Mouse (Mus musculus) intestine, postnatal 0 days (tissue): ENCODE measurements around the gene Olfr933. TPM values are rescaled to one million over a fixed set of nuclear protein-coding genes. Genes with fewer than 3 reads are reported as not detected.

ENCODE experiments used
- ATAC-seq: fragments of 200-750 bp; cut with Nextera tagmentation; 2 replicates; pipeline ENCODE4 v1.8.0; 2017; ENCODE audit warnings: mild to moderate bottlenecking, moderate TSS enrichment, moderate library complexity
- H3K27ac ChIP-seq: fragments of 300-500 bp; sonication (generic); 2 replicates; pipeline ENCODE4 v1.5.1; 2014; ENCODE audit warnings: mild to moderate bottlenecking, low read depth, low read length, moderate library complexity
- H3K27me3 ChIP-seq: fragments of 300-500 bp; sonication (generic); replicated peaks from 2 replicates; pipeline ENCODE4 v1.6.1; 2014; ENCODE audit warnings: low read length, mixed read lengths; ENCODE audit not compliant: control insufficient read depth, insufficient read depth
- H3K36me3 ChIP-seq: fragments of 300-500 bp; sonication (generic); 2 replicates; pipeline ENCODE4 v1.6.1; 2014; ENCODE audit warnings: mild to moderate bottlenecking, moderate library complexity; ENCODE audit not compliant: control insufficient read depth, insufficient read depth
- H3K4me1 ChIP-seq: fragments of 300-500 bp; sonication (generic); replicated peaks from 2 replicates; pipeline ENCODE4 v1.6.1; 2014; ENCODE audit warnings: antibody characterized with exemption, low read length, mixed read lengths; ENCODE audit not compliant: control insufficient read depth, insufficient read depth
- H3K4me2 ChIP-seq: fragments of 300-500 bp; sonication (generic); replicated peaks from 2 replicates; pipeline ENCODE4 v1.6.1; 2014; ENCODE audit warnings: low read depth, mild to moderate bottlenecking, moderate library complexity
- H3K4me3 ChIP-seq: fragments of 300-500 bp; sonication (generic); 2 replicates; pipeline ENCODE4 v1.5.1; 2014; ENCODE audit warnings: low read depth, low read length
- H3K9ac ChIP-seq: fragments of 300-500 bp; sonication (generic); 2 replicates; pipeline ENCODE4 v1.6.1; 2014; ENCODE audit warnings: mild to moderate bottlenecking, low read depth, low read length
- H3K9me3 ChIP-seq: fragments of 300-500 bp; sonication (generic); 2 replicates; pipeline ENCODE4 v1.6.1; 2016; ENCODE audit warnings: mixed run types; ENCODE audit not compliant: control insufficient read depth
- CTCF ChIP-seq: sonication (generic); IDR thresholded peaks from 2 replicates; pipeline ENCODE4 v1.5.1; 2016; ENCODE audit warnings: low read depth, mild to moderate bottlenecking, control low read depth, antibody characterized with exemption, moderate library complexity
- WGBS: fragments of 180-500 bp; shearing (Covaris S2); extraction: QIAGEN DNeasy Blood & Tissue Kit; methylation state at CpG from one replicate; pipeline ENCODE4 v1.1.7; 2014; 5-methylcytosine and 5-hydroxymethylcytosine counted together
- polyA plus RNA-seq: library from polyadenylated mRNA; unstranded; fragments of >200 nt; fragmentation: Nextera tagmentation; extraction: Ambion mirVana; gene quantifications from 2 replicates; pipeline ENCODE4 v1.2.1, GENCODE M21; 2015

Gene Olfr933
- polyA plus RNA-seq, 1 experiment from 2014 or later: not detected

- no peak for ATAC-seq
- TF ChIP-seq CTCF: no peak
- H3K36me3 ChIP-seq: no peaks in the 10 kb centered on the region
- no peak within 1 kb of the TSS for H3K4me2 ChIP-seq
- no peak within 1 kb of the TSS for H3K27ac ChIP-seq
- WGBS: 78% methylated on average over 1 of the region's 1 CpGs
- H3K9me3 ChIP-seq: no peaks in the 10 kb centered on the region
- no peak within 1 kb of the TSS for H3K4me3 ChIP-seq
- no peaks in the 10 kb centered on the region for H3K27me3 ChIP-seq
- no peak within 1 kb of the TSS for H3K9ac ChIP-seq
- H3K4me1 ChIP-seq: no peaks in the 10 kb centered on the region
Observed at GRCm38 (mm10) chr9:39023277-39023676, 51.2 kb downstream of the Olfr933 start, which contains the start of gene Olfr146. Gene Olfr146, minus strand, starts transcription at chr9:39023377.

Other genes starting within 250 kb of the Olfr933 start
- gene Olfr920, start 220.0 kb upstream of the Olfr933 start, polyA plus RNA-seq: 0.07 TPM in 2 replicates
- not detected in 2 replicates for gene Olfr921, start 199.2 kb upstream of the Olfr933 start, polyA plus RNA-seq
- gene Olfr922, start 157.7 kb upstream of the Olfr933 start, polyA plus RNA-seq: not detected in 2 replicates
- gene Olfr923, start 145.8 kb upstream of the Olfr933 start, polyA plus RNA-seq: not detected in 2 replicates
- gene Olfr924, start 127.9 kb upstream of the Olfr933 start, polyA plus RNA-seq: not detected in 2 replicates
- gene Olfr26, start 117.3 kb upstream of the Olfr933 start, polyA plus RNA-seq: not detected in 2 replicates
- gene Olfr926, start 95.2 kb upstream of the Olfr933 start, polyA plus RNA-seq: not detected in 2 replicates
- not detected in 2 replicates for gene Olfr930, start 42.5 kb upstream of the Olfr933 start, polyA plus RNA-seq
- gene Olfr934, start 16.0 kb downstream of the Olfr933 start, polyA plus RNA-seq: not detected in 2 replicates
- gene Olfr935, start 27.4 kb downstream of the Olfr933 start, polyA plus RNA-seq: not detected in 2 replicates
- gene Olfr146, start 51.1 kb downstream of the Olfr933 start, polyA plus RNA-seq: not detected in 2 replicates
- not detected in 2 replicates for gene Olfr937, start 92.6 kb downstream of the Olfr933 start, polyA plus RNA-seq
- gene Olfr938, start 106.6 kb downstream of the Olfr933 start, polyA plus RNA-seq: not detected in 2 replicates
- gene Olfr27, start 155.8 kb downstream of the Olfr933 start, polyA plus RNA-seq: not detected in 2 replicates
- gene Olfr943, start 194.0 kb downstream of the Olfr933 start, polyA plus RNA-seq: not detected in 2 replicates
- gene Olfr944, start 229.6 kb downstream of the Olfr933 start, polyA plus RNA-seq: not detected in 2 replicates